Mouse (Mus musculus): ENCODE data around the gene Fgfr2.

- TF ChIP-seq ZC3H11A (IDR thresholded peaks at IDR 0.05; ENCODE audit: borderline replicate concordance, low read depth, low read length) = no peak
- no peak for TF ChIP-seq MAFK (IDR thresholded peaks at IDR 0.05; ENCODE audit: insufficient read depth, low read depth, low read length)
- TF ChIP-seq ZNF384 (IDR thresholded peaks at IDR 0.05; ENCODE audit: low read depth, low read length) = no peak
- TF ChIP-seq HCFC1 (IDR thresholded peaks at IDR 0.05; ENCODE audit: borderline replicate concordance, insufficient read depth, low read length) = no peak
- TF ChIP-seq CHD2 (IDR thresholded peaks at IDR 0.05; ENCODE audit: low read depth, low read length) = no peak
Observed at GRCm38 (mm10) chr7:132210616-132211015, 912.5 kb downstream of the Fgfr2 start.
